Comparison of ENCODE assay signal across 8 mouse cellular contexts in the genomic region with DNA sequence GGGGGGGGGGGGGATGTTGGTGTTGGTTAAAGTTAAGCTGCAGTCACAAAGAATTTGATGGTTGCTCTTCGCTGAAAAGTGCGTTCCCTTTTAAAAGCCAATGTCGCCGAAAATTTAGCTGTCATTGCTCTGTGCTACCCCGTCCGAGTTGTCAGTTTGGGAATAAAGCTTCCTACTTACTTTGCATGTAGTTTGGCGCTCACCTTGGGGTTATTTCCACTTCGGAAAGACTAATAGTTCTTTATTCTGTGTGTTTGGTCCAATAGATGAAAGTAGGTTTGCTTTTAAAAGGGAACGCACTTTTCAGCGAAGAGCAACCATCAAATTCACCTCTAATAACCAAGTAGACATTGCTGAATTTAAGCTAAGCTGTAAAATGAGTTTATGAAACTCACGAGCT. TPM values are rescaled to one million over a fixed set of nuclear protein-coding genes. Genes with fewer than 3 reads are reported as not detected.
A peak's percentile ranks its signal among the peaks of the same experiment; 100 is the strongest.
DNase-seq lines count a peak whose midpoint lies in the region; ATAC-seq and TF ChIP-seq lines count a peak whose summit lies in the region.

No protein-coding gene starts in this region.

- H3K27ac ChIP-seq in hindbrain, embryonic 14.5 days, result no peak overlapping the region
- H3K27ac ChIP-seq in midbrain, postnatal 0 days (ENCODE audit: low read depth, low read length), result no peak overlapping the region

- no peaks in the 10 kb centered on the region for H3K9me3 ChIP-seq in hindbrain, embryonic 14.5 days (ENCODE audit: control insufficient read depth, low read length)
- H3K9me3 ChIP-seq in midbrain, postnatal 0 days (ENCODE audit: low read length), result no peaks in the 10 kb centered on the region

- TF ChIP-seq POLR2A in lung, adult 2 months (IDR thresholded peaks at IDR 0.05; ENCODE audit: borderline replicate concordance, extremely low read depth, low read depth, low read length), result no peak

- H3K27me3 ChIP-seq in hindbrain, embryonic 14.5 days (ENCODE audit: control insufficient read depth, insufficient read depth, low read length), result no peaks in the 10 kb centered on the region
- no peaks in the 10 kb centered on the region for H3K27me3 ChIP-seq in midbrain, postnatal 0 days (ENCODE audit: insufficient read depth, low read length)

- H3K9ac ChIP-seq in hindbrain, embryonic 14.5 days, result peak overlapping the region; percentile 51
- H3K9ac ChIP-seq in midbrain, postnatal 0 days (replicated peaks; ENCODE audit: low read length, poor library complexity, severe bottlenecking), result no peak overlapping the region

- no peaks in the 10 kb centered on the region for H3K4me1 ChIP-seq in lung, adult 2 months (ENCODE audit: control insufficient read depth, insufficient read depth, low read length)
- H3K4me1 ChIP-seq in hindbrain, embryonic 14.5 days (replicated peaks; ENCODE audit: control insufficient read depth, insufficient read depth, low read length), result peaks cover 10% of the 10 kb centered on the region
- H3K4me1 ChIP-seq in midbrain, postnatal 0 days (ENCODE audit: insufficient read depth, low read length), result no peaks in the 10 kb centered on the region

- H3K4me2 ChIP-seq in hindbrain, embryonic 14.5 days (replicated peaks), result peak overlapping the region; percentile 81
- peak overlapping the region; percentile 76 for H3K4me2 ChIP-seq in midbrain, postnatal 0 days (ENCODE audit: low read depth, low read length, poor library complexity, severe bottlenecking)

- no peak for ATAC-seq in hindbrain, embryonic 14.5 days (ENCODE audit: low FRiP score)
- ATAC-seq in midbrain, postnatal 0 days (ENCODE audit: low FRiP score), result no peak

- peak overlapping the region; percentile 51 for H3K4me3 ChIP-seq in lung, adult 2 months (replicated peaks; ENCODE audit: extremely low read depth, low read depth, low read length)
- peak overlapping the region; percentile 71 for H3K4me3 ChIP-seq in hindbrain, embryonic 14.5 days (replicated peaks; ENCODE audit: low read length)
- H3K4me3 ChIP-seq in midbrain, postnatal 0 days (ENCODE audit: low read depth, low read length), result peak overlapping the region; percentile 64

- DNase-seq in lung, adult 2 months, result no peak
- DNase-seq in lung, adult 18-20 months, result no peak
- peak; percentile 17 for DNase-seq in c-Kit-negative CD71-positive TER-119-positive erythroid progenitor cells, embryonic 14.5 days (ENCODE audit: low read depth, low spot score)
- no peak for DNase-seq in hindbrain, embryonic 14.5 days (ENCODE audit: low spot score)
- no peak for DNase-seq in midbrain, postnatal 0 days (ENCODE audit: low spot score)
- DNase-seq in urinary bladder, adult 18-20 months (ENCODE audit: low spot score in 2 of 2), result no peak
- no peak for DNase-seq in right cerebral cortex, postnatal 4 days
- DNase-seq in frontal cortex, postnatal 10 days (ENCODE audit: low spot score in 2 of 2), result no peak

- WGBS in lung, adult 2 months, result 2% methylated on average over 11 of the region's 11 CpGs
- WGBS in hindbrain, embryonic 14.5 days, result 2% methylated on average over 11 of the region's 11 CpGs
- under 1% methylated on average over 11 of the region's 11 CpGs for WGBS in midbrain, postnatal 0 days

- no peaks in the 10 kb centered on the region for H3K36me3 ChIP-seq in hindbrain, embryonic 14.5 days (replicated peaks; ENCODE audit: control insufficient read depth, insufficient read depth)
- no peaks in the 10 kb centered on the region for H3K36me3 ChIP-seq in midbrain, postnatal 0 days (ENCODE audit: insufficient read depth, low read length)

- no peak for TF ChIP-seq CTCF in lung, adult 2 months (IDR thresholded peaks at IDR 0.05; ENCODE audit: insufficient read depth, low read length)
- no peak for TF ChIP-seq CTCF in midbrain, postnatal 0 days (IDR thresholded peaks at IDR 0.05)

RNA-seq across cellular contexts. Expression of a gene that starts 0.6 kb away (rescaled TPM):
- polyA plus RNA-seq in lung, adult 2 months (2012; rRNA removed), result 0.31 and 0.80 TPM in 2 replicates
- polyA plus RNA-seq in hindbrain, embryonic 14.5 days (2014; fragmentation: Nextera tagmentation; extraction: Ambion mirVana), result 10.5 and 12.5 TPM in 2 replicates
- total RNA-seq in midbrain, postnatal 0 days (2014; rRNA removed), result 6.2 and 7.5 TPM in 2 replicates
- polyA plus RNA-seq in midbrain, postnatal 0 days (2015; fragmentation: Nextera tagmentation; extraction: Ambion mirVana), result 2.9 and 3.3 TPM in 2 replicates

RNA-seq across cellular contexts. Expression of a gene that starts 39.2 kb away (rescaled TPM):
- 9.5 and 34.9 TPM in 2 replicates for polyA plus RNA-seq in lung, adult 2 months (2012; rRNA removed)
- 54.3 and 65.3 TPM in 2 replicates for polyA plus RNA-seq in hindbrain, embryonic 14.5 days (2014; fragmentation: Nextera tagmentation; extraction: Ambion mirVana)
- total RNA-seq in midbrain, postnatal 0 days (2014; rRNA removed), result 31.5 and 32.5 TPM in 2 replicates
- 33.2 and 36.2 TPM in 2 replicates for polyA plus RNA-seq in midbrain, postnatal 0 days (2015; fragmentation: Nextera tagmentation; extraction: Ambion mirVana)

RNA-seq across cellular contexts. Expression of a gene that starts 57.8 kb away (rescaled TPM):
- 20.0 and 28.6 TPM in 2 replicates for polyA plus RNA-seq in lung, adult 2 months (2012; rRNA removed)
- 4.1 and 5.1 TPM in 2 replicates for polyA plus RNA-seq in hindbrain, embryonic 14.5 days (2014; fragmentation: Nextera tagmentation; extraction: Ambion mirVana)
- 0.80 and 0.99 TPM in 2 replicates for total RNA-seq in midbrain, postnatal 0 days (2014; rRNA removed)
- 2.8 and 3.5 TPM in 2 replicates for polyA plus RNA-seq in midbrain, postnatal 0 days (2015; fragmentation: Nextera tagmentation; extraction: Ambion mirVana)
